Mouse (Mus musculus): Measurements from ENCODE around the gene Prss16. TPM values are rescaled to one million over a fixed set of nuclear protein-coding genes. Genes with fewer than 3 reads are reported as not detected.

The Prss16 gene
- total RNA-seq, 2 experiments from 2014 or later, result not detected

DNA sequence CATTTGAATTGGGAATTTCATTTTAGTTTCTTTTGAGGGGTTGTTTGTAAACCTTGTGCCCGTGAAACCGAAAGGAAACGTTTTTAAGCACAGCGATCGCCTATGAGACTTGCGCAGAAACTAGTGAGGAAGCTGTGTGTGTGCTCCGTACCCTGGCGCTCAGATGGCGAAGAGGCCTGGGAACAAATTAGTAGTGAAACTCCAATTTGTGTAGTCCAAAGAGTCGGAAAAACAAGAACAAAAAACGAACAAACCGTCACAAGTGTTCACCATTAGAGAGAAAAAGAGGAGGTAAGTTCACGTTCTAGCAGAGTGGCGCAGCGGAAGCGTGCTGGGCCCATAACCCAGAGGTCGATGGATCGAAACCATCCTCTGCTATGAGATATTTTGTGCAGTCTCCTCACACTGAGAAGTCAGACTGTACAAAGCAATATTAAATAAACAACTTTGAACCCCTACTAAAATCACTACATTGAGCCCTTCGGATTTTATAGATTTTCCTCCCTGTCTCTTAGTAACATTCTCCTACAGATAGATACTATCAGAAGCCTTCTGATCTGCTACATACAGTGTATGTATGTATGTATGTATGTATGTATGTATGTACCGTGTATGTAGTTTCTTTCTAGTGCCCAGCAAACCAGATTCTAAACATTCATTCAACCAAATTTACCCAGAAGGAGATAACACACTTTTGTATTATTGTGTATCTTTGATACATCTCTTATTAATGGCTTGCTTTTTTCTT lies 34.6 kb downstream of the Prss16 start:
- peak in 1 of 2 experiments; percentile 20 for DNase-seq (ENCODE audit: low spot score in 2 of 2)

DNA sequence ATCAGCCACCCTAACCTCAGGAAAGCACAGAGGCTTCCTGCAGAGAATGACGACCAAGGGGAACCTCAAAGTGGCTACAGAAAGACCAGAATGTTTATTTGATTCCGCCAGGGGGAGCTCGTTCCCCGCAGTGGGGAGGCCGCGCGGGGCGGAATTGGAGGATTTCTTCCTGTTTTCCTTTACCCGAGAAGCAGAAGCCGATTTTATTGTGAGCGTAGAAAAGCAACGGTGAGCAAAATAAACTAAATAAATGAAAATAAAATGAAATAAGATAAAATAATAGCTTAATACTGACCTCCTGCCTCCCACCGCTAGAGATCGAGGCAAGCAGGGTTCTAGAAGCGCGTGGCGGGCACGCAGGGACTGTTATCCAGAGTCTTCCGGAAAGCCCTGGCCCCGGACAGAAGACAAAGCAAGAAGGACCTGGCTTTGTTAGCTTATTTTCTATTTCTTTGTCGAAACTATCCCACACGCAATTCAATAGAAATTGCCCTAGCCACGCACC lies 35.3 kb downstream of the Prss16 start:
- DNase-seq (ENCODE audit: low spot score in 2 of 2), result peak; percentile 73 to 88

DNA sequence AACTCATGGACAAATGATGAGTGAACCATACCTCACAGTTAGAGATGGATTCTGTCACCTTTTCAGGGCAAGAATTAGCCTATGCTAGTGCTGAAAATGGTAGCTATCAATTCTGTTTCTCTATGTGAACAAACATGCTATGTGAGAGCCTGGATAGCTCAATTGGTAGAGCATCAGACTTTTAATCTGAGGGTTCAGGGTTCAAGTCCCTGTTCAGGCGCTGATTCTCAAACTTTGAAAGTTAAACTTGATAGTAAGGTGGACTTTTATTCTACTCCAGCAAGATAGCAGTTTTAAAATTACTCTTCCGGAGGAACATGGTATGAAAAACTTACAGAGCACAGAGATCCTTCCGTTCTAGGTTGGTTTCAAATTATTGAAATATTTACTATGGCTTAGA lies 37.9 kb downstream of the Prss16 start:
- DNase-seq (ENCODE audit: low spot score in 2 of 2), result no peak

DNA sequence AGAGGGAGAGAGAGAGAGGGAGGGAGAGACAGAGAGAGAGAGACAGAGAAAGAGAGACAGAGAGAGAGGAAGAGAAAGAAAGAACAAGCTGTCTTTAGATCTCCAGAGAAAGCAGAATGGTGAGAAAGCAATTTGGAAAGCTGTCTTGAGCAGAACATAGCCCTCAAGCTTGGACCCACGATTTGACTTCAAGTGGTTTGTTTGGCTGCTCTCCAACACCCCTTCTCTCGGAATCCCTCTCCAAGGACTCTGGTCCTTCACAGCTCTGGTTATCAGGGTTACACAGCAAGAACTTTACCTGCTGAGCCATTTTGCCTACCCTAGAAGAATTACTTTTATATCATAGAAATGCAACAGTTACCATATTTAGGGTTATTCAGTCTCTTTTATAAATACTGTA lies 39.7 kb downstream of the Prss16 start:
- DNase-seq (ENCODE audit: low spot score in 2 of 2), result no peak

DNA sequence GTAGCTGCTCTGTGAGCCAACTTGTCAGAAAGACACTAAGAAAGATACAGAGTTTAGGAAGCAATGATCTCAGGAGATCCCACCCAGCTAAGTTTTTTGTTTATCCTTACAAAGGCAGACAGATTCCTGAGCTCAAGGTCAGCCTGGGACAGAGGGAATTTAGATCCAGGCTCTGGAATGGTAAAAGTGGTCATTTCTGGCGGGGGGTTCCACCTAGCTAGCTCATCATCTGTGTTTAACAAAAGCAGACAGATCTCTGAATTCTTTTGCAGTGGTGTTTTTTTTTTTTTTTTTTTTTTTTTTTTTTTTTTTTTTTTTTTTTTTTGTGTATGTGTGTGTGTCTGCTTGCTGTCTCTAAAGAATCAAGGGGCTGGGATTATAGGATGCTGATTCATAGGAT lies 40.3 kb downstream of the Prss16 start:
- DNase-seq (ENCODE audit: low spot score in 2 of 2), result no peak

Small RNA genes within 50 kb of the gene (microRNA-seq; reads per million reads assigned to microRNA genes)
- gene Gm44390 (not detected), gene Gm44486 (not detected)

Other genes starting within 250 kb of the Prss16 start
- 100 to 1,000 TPM; 315 to 390 TPM for gene Hist1h1b, start 229.1 kb downstream of the Prss16 start, total RNA-seq (2021)
- gene Hist1h3i, start 226.4 kb downstream of the Prss16 start, total RNA-seq (2021), result 100 to 1,000 TPM; 511 to 579 TPM
- gene Hist1h2an, start 222.5 kb downstream of the Prss16 start, total RNA-seq (2021), result 100 to 1,000 TPM; 122 to 129 TPM
- gene Hist1h2bp, start 222.3 kb downstream of the Prss16 start, total RNA-seq (2021), result 100 to 1,000 TPM; 192 to 223 TPM
- 100 to 1,000 TPM; 352 to 396 TPM for gene Hist1h2bq, start 199.5 kb downstream of the Prss16 start, total RNA-seq (2021)
- gene Hist1h2ao, start 199.3 kb downstream of the Prss16 start, total RNA-seq (2021), result 100 to 1,000 TPM; 477 to 608 TPM
- 100 to 1,000 TPM; 742 to 886 TPM for gene Hist1h4m, start 198.0 kb downstream of the Prss16 start, total RNA-seq (2021)
- gene Hist1h4n, start 177.5 kb downstream of the Prss16 start, total RNA-seq (2021), result 100 to 1,000 TPM; 144 to 157 TPM
- 100 to 1,000 TPM; 329 to 379 TPM for gene Hist1h2ap, start 176.2 kb downstream of the Prss16 start, total RNA-seq (2021)
- 100 to 1,000 TPM; 346 to 390 TPM for gene Hist1h2br, start 176.0 kb downstream of the Prss16 start, total RNA-seq (2021)
- 1 to 10 TPM; 3.8 to 4.7 TPM for gene Zfp184, start 64.6 kb downstream of the Prss16 start, total RNA-seq (2021)
- gene Pom121l2, start 28.5 kb downstream of the Prss16 start, total RNA-seq (2021), result not detected
- 100 to 1,000 TPM; 349 to 449 TPM for gene Hist1h2ah, start 25.8 kb upstream of the Prss16 start, total RNA-seq (2021)
- gene Hist1h2bk, start 26.1 kb upstream of the Prss16 start, total RNA-seq (2021), result 100 to 1,000 TPM; 500 to 615 TPM
- gene Hist1h4i, start 31.6 kb upstream of the Prss16 start, total RNA-seq (2021), result 100 to 1,000 TPM; 221 to 240 TPM
- gene Hist1h2ag, start 33.2 kb upstream of the Prss16 start, total RNA-seq (2021), result 100 to 1,000 TPM; 373 to 414 TPM
- gene Hist1h2bj, start 33.5 kb upstream of the Prss16 start, total RNA-seq (2021), result 100 to 1,000 TPM; 290 to 321 TPM
- gene Vmn1r188, start 74.7 kb upstream of the Prss16 start, total RNA-seq (2021), result not detected
- gene Vmn1r189, start 96.1 kb upstream of the Prss16 start, total RNA-seq (2021), result not detected
- not detected for gene Vmn1r191, start 174.2 kb upstream of the Prss16 start, total RNA-seq (2021)
- gene Vmn1r192, start 181.4 kb upstream of the Prss16 start, total RNA-seq (2021), result not detected
- not detected for gene Vmn1r193, start 213.4 kb upstream of the Prss16 start, total RNA-seq (2021)
- not detected for gene Vmn1r194, start 234.5 kb upstream of the Prss16 start, total RNA-seq (2021)